Mouse (Mus musculus) hindbrain, postnatal 0 days (tissue): ENCODE measurements around the gene Cfap299. TPM values are rescaled to one million over a fixed set of nuclear protein-coding genes. Genes with fewer than 3 reads are reported as not detected.
A peak's percentile ranks its signal among the peaks of the same experiment; 100 is the strongest.

Experiments used
- ATAC-seq: fragments of 200-750 bp; cut with Nextera tagmentation; 2 replicates; pipeline ENCODE4 v1.8.0; 2017; ENCODE audit warnings: mild to moderate bottlenecking, moderate TSS enrichment, moderate library complexity
- DNase-seq: peaks from one replicate; pipeline ENCODE4 v3.0.0-alpha.2; 2015; ENCODE audit warnings: low spot score
- H3K27ac ChIP-seq: fragments of 300-500 bp; sonication (generic); 2 replicates; pipeline ENCODE4 v1.5.1; 2014; ENCODE audit warnings: mild to moderate bottlenecking
- H3K27me3 ChIP-seq: fragments of 300-500 bp; sonication (generic); 2 replicates; pipeline ENCODE4 v1.6.1; 2014; ENCODE audit warnings: low read length, mixed read lengths; ENCODE audit not compliant: insufficient read depth
- H3K36me3 ChIP-seq: fragments of 300-500 bp; sonication (generic); 2 replicates; pipeline ENCODE4 v1.6.1; 2014; ENCODE audit warnings: low read length, mixed read lengths; ENCODE audit not compliant: insufficient read depth
- H3K4me1 ChIP-seq: fragments of 300-500 bp; sonication (generic); 2 replicates; pipeline ENCODE4 v1.6.1; 2014; ENCODE audit warnings: antibody characterized with exemption, low read length, mixed read lengths; ENCODE audit not compliant: insufficient read depth
- H3K4me2 ChIP-seq: fragments of 300-500 bp; sonication (generic); 2 replicates; pipeline ENCODE4 v1.6.1; 2014; ENCODE audit warnings: low read depth, mild to moderate bottlenecking, low read length, moderate library complexity, mixed read lengths
- H3K4me3 ChIP-seq: fragments of 300-500 bp; sonication (generic); 2 replicates; pipeline ENCODE4 v1.5.1; 2014; ENCODE audit warnings: low read length
- H3K9ac ChIP-seq: fragments of 300-500 bp; sonication (generic); replicated peaks from 2 replicates; pipeline ENCODE4 v1.6.1; 2014; ENCODE audit warnings: mild to moderate bottlenecking, low read length, moderate library complexity, mixed read lengths
- H3K9me3 ChIP-seq: fragments of 300-500 bp; sonication (generic); 2 replicates; pipeline ENCODE4 v1.6.1; 2016; ENCODE audit warnings: low read length, mixed read lengths
- CTCF ChIP-seq: IDR thresholded peaks from 2 replicates; pipeline ENCODE4 v1.5.1; 2016; ENCODE audit warnings: antibody characterized with exemption, control low read depth, low read depth
- WGBS: fragments of 180-500 bp; shearing (Covaris S2); extraction: QIAGEN DNeasy Blood & Tissue Kit; methylation state at CpG from one replicate; pipeline ENCODE4 v1.1.7; 2014; 5-methylcytosine and 5-hydroxymethylcytosine counted together
- polyA plus RNA-seq: library from polyadenylated mRNA; unstranded; fragments of >200 nt; fragmentation: Nextera tagmentation; extraction: Ambion mirVana; gene quantifications from 2 replicates; pipeline ENCODE4 v1.2.1, GENCODE M21; 2015
- total RNA-seq: library from RNA; depleted of rRNA; stranded (reverse); fragments of >200 nt; gene quantifications from 2 replicates; pipeline ENCODE4 v1.2.3, GENCODE M21; 2014

The Cfap299 gene
- total and polyA plus RNA-seq, 2 experiments from 2014 or later: 1.0 to 2.3 TPM

DNA sequence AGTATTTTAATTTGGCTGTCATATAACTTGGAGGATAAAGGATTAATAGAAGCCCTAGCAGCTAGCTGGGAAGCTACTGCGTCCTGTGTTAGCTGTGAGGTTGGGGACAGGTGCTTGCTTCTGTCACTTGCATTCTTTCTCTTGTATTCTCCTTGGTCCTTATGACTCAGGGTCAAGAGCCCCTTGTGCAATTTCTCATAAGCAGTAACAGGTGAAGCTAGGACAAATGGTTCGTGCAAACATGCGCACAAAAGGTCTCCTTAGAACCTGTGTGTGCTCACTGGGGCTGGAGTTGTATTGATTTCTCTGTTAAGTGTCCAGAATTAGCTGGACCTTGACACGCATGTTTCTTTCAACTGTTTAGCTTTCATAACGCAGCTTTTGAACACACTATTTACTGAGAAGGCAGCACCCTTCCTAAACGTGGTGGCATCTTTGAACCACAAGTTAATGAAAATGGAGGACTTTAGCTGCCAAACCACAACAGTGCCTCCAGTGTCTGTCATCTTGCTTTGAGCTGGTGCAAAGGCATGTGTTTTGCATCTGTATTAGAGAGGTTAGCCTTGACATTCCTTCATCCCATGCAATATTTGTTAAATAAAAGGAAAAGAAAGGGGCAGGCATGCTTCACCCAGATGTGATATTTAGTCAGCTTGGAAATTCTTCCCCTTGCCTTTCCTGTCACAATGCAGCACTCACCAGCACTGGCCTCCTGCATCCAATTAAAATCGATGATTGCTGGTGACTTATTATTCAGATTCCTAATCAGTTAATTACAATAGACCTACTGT is 223.9 kb downstream of the Cfap299 start:
- no peaks in the 10 kb centered on the region for H3K27me3 ChIP-seq
- H3K4me3 ChIP-seq: no peak overlapping the region
- H3K4me2 ChIP-seq: no peak overlapping the region
- DNase-seq (no peak), ATAC-seq (no peak)
- no peak overlapping the region for H3K9ac ChIP-seq
- no peak overlapping the region for H3K27ac ChIP-seq
- TF ChIP-seq CTCF: no peak
- 67% methylated on average over 7 of the region's 7 CpGs for WGBS
- H3K4me1 ChIP-seq: no peaks in the 10 kb centered on the region
- H3K9me3 ChIP-seq: no peaks in the 10 kb centered on the region
- H3K36me3 ChIP-seq: no peaks in the 10 kb centered on the region

DNA sequence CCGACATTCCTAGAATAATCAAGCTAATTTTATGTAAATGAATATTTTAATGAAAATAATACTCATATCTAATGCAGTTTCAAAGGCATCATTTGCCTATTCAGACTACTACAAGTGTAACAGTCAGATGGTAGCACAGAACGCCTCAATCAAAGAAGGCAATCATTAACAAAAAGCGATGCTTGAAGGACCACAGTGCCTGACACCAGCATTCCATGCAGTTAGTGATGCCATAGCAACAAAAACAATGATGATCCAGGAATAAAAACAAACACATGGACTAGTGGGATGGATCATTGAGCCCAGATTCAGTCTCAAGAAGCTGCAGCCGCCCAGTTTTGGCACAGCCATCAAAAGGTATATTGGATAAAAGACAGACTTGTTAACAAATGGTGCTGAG is 232.2 kb downstream of the Cfap299 start:
- ATAC-seq: no peak
- TF ChIP-seq CTCF: no peak
- Histone ChIP-seq H3K4me1 (no peaks in the 10 kb centered on the region), H3K27ac (no peak overlapping the region), H3K4me2 (no peak overlapping the region), H3K9ac (no peak overlapping the region), H3K4me3 (no peak overlapping the region), H3K36me3 (no peaks in the 10 kb centered on the region), H3K9me3 (no peaks in the 10 kb centered on the region), H3K27me3 (no peaks in the 10 kb centered on the region)
- DNase-seq: no peak
- WGBS: 22% methylated on average over 4 of the region's 4 CpGs

DNA sequence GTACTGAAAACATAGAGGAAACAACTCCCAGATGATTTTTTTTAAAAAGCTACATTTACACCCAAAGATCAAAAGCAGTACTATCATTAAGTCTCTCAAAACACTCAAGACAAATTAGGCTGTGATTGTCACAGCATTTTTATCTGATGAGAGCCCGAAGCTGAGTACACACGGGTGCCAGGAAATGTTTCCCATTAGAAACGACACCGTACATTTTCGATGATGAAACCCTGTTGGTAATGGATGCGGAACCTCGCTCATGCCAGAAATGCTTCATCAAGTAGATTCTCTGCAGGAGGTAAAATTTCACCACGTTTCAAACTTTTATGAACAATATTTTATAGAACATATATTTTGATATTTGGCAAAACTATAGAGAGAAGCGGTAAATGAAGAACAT is 233.7 kb downstream of the Cfap299 start:
- H3K4me3 ChIP-seq: no peak overlapping the region
- H3K4me1 ChIP-seq: no peaks in the 10 kb centered on the region
- H3K27me3 ChIP-seq: no peaks in the 10 kb centered on the region
- H3K9me3 ChIP-seq: no peaks in the 10 kb centered on the region
- H3K36me3 ChIP-seq: no peaks in the 10 kb centered on the region
- no peak for TF ChIP-seq CTCF
- no peak overlapping the region for H3K27ac ChIP-seq
- no peak for ATAC-seq
- no peak for DNase-seq
- no peak overlapping the region for H3K4me2 ChIP-seq
- 73% methylated on average over 9 of the region's 9 CpGs for WGBS
- no peak overlapping the region for H3K9ac ChIP-seq

DNA sequence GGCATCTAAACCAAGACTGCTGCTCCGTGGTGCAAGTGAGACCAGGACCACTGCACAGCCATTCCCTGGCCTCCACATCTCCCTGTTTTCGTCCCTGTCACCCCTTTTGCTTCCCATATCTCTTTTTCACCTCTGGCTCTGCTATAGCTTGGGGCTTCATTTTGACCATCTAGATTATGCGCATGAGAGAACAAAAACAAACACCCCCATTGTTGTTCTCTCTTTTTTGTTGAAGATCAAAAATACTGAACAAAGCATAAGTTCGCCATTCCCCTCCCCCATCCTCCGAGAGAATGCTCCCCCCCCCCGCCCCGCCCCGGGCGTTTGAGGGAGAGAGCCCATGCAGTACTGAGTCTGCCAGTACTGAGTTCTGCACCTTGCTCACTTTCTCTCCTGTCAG is 234.7 kb downstream of the Cfap299 start:
- Histone ChIP-seq H3K4me2 (no peak overlapping the region), H3K36me3 (no peaks in the 10 kb centered on the region), H3K27ac (no peak overlapping the region), H3K9ac (no peak overlapping the region), H3K27me3 (no peaks in the 10 kb centered on the region), H3K9me3 (no peaks in the 10 kb centered on the region), H3K4me3 (no peak overlapping the region), H3K4me1 (no peaks in the 10 kb centered on the region)
- DNase-seq (no peak), ATAC-seq (no peak)
- TF ChIP-seq CTCF: no peak
- WGBS: 18% methylated on average over 9 of the region's 9 CpGs

DNA sequence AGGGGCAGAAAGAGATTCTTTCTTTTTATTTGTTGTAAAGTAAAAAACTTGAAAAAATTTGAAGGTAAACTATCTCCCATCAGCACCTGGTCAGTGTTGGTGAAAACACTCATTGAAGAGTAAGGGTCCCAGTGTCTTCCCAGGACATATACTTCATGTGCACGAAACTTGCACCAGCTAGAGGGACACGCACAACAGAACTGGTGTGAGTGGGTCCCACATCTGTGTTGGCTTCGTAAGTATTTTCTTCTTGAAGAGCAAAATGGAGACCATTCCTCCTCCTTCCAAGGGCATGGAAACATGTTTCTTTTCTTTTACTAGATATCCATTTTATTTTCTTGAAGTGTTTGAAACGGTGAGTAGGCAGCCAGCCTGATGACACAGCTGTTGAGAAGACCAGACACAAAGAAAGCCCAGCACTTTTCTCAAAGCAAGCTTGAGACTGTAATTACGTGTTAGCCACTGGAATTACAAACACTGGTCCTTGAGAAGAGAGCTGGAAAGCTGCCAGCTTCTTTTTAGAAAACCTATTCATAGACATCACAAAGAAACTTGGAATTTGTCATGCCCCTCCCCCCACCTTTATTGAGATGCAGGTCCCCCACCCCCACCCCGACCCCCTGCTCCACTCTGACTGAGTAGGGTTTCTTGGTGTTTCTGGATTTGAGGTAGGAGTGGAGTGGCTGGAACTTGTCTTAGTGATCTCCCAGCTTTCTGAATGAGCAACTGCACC is 237.5 kb downstream of the Cfap299 start:
- ATAC-seq (no peak), DNase-seq (peak; percentile 25)
- Histone ChIP-seq H3K27me3 (no peaks in the 10 kb centered on the region), H3K4me3 (no peak overlapping the region), H3K9ac (no peak overlapping the region), H3K36me3 (no peaks in the 10 kb centered on the region), H3K4me1 (no peaks in the 10 kb centered on the region), H3K9me3 (no peaks in the 10 kb centered on the region), H3K4me2 (no peak overlapping the region), H3K27ac (no peak overlapping the region)
- no peak for TF ChIP-seq CTCF
- 34% methylated on average over 6 of the region's 6 CpGs for WGBS

DNA sequence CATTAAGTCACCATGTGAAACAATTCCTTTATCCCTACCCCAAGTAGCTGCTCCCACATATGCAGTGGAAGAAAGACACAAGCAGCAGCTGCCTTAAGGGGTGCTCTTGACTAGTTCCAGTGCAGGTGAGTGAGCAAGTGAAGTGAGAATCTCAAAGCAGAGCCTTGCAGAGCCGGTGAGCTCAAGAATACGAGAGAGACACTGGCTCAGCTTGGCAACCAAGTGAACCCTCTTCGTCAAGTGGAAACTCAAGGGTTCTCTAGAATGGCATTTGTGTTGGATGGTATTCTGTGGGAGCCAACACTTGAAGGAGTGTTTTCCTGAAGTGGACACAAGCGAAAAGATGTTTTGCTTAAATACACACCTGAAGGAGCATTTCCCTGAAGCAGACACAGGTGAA is 239.4 kb downstream of the Cfap299 start:
- H3K4me1 ChIP-seq: no peaks in the 10 kb centered on the region
- TF ChIP-seq CTCF: no peak
- no peak for ATAC-seq
- no peak overlapping the region for H3K9ac ChIP-seq
- H3K27ac ChIP-seq: no peak overlapping the region
- H3K9me3 ChIP-seq: no peaks in the 10 kb centered on the region
- WGBS: 94% methylated on average over 4 of the region's 4 CpGs
- no peaks in the 10 kb centered on the region for H3K36me3 ChIP-seq
- no peak overlapping the region for H3K4me2 ChIP-seq
- no peak overlapping the region for H3K4me3 ChIP-seq
- H3K27me3 ChIP-seq: no peaks in the 10 kb centered on the region
- DNase-seq: no peak

DNA sequence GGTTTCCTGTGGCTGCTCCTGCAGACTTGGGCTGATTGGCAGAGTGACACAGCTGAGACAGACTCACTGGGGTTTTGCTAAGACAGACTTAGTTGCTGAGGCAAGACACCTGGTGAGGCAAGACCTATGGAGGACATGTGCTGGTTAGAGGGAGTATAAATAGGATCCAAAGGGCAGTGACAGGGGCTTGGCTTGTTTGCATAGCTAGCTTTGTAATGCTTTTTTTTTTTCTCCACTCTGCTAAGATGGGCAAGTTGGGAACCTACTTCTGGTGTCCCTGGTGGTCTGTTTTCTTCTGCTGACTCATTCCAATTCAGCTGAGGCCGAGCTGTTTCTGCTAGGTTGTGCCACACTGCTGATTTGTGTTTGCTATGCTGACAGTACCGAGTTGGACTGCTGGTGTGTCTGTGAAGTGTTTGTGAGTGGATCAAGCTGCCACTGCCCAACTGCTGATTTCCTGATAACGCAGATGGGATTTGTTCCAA is 240.0 kb downstream of the Cfap299 start:
- no peak for ATAC-seq
- no peak for TF ChIP-seq CTCF
- 64% methylated on average over 3 of the region's 3 CpGs for WGBS

More for the DNA sequence above, 240.0 kb downstream of the Cfap299 start:
- no peak for DNase-seq
- Histone ChIP-seq H3K4me1 (no peaks in the 10 kb centered on the region), H3K27ac (no peak overlapping the region), H3K4me2 (no peak overlapping the region), H3K9me3 (no peaks in the 10 kb centered on the region), H3K27me3 (no peaks in the 10 kb centered on the region), H3K36me3 (no peaks in the 10 kb centered on the region), H3K4me3 (no peak overlapping the region), H3K9ac (no peak overlapping the region)
